Mouse (Mus musculus) heart, postnatal 36 days (tissue): ENCODE data around the gene Tmem156. TPM values are rescaled to one million over a fixed set of nuclear protein-coding genes. Genes with fewer than 3 reads are reported as not detected.

ENCODE experiments used
- DNase-seq, 2 experiments: peaks; one replicate each; pipeline ENCODE4 v3.0.0; 2021 to 2022
- intact Hi-C: fragments of 180-260 bp; cut with DNase I; formaldehyde crosslinking; loops from one replicate; pipeline ENCODE4 v1.15.1; 2025
- total RNA-seq, 2 experiments: library from RNA; stranded (reverse); gene quantifications; 2 replicates each; pipeline ENCODE4 v1.2.3; 2021

The Tmem156 gene
- total RNA-seq, 2 experiments from 2014 or later, result 0.30 TPM; not detected in 1

- intact Hi-C loops, result loop anchor here (10.0 kb wide), 1 partner anchor 389 kb away; the partner anchor contains the start of genes Lias and Rpl9
- no peak for DNase-seq
Observed at GRCm38 (mm10) chr5:65006011-65006491, 85.9 kb downstream of the Tmem156 start.

GRCm38 (mm10) chr5:65005251-65005650 lies 86.7 kb downstream of the Tmem156 start:
- DNase-seq, result no peak
- intact Hi-C loops, result loop anchor here (10.0 kb wide), 1 partner anchor 390 kb away; the partner anchor contains the start of genes Lias and Rpl9

Other genes starting within 250 kb of the Tmem156 start
- gene Tlr1, start 158.6 kb downstream of the Tmem156 start, total RNA-seq, result under 1 TPM; 0.39 to 0.68 TPM
- gene Tlr6, start 132.0 kb downstream of the Tmem156 start, total RNA-seq, result under 1 TPM; 0.94 to 0.98 TPM
- gene Fam114a1, start 122.1 kb downstream of the Tmem156 start, total RNA-seq, result 10 to 100 TPM; 16.4 to 16.8 TPM
- 10 to 100 TPM; 14.3 to 15.1 TPM for gene Klhl5, start 15.4 kb upstream of the Tmem156 start, total RNA-seq
- 1 to 10 TPM; 1.6 to 1.7 TPM for gene Wdr19, start 107.6 kb upstream of the Tmem156 start, total RNA-seq
- gene Rfc1, start 243.5 kb upstream of the Tmem156 start, total RNA-seq, result 10 to 100 TPM; 31.1 to 42.5 TPM